Mouse (Mus musculus) inflammation-experienced regulatory T-cells, adult 6 months (primary cell): ENCODE measurements around the gene Dcaf12. TPM values are rescaled to one million over a fixed set of nuclear protein-coding genes. Genes with fewer than 3 reads are reported as not detected.
A peak's percentile ranks its signal among the peaks of the same experiment; 100 is the strongest.

Source experiments
- ATAC-seq: one replicate; pipeline ENCODE4 v1.8.0; 2017
- polyA plus RNA-seq, 3 experiments: library from polyadenylated mRNA; unstranded; fragments of 100-300 nt; shearing (Covaris generic); gene quantifications; one replicate each; pipeline ENCODE4 v1.2.1; 2017

Gene Dcaf12
- polyA plus RNA-seq, 3 experiments from 2014 or later, result 21.6 to 32.7 (median 25.1) TPM

DNA sequence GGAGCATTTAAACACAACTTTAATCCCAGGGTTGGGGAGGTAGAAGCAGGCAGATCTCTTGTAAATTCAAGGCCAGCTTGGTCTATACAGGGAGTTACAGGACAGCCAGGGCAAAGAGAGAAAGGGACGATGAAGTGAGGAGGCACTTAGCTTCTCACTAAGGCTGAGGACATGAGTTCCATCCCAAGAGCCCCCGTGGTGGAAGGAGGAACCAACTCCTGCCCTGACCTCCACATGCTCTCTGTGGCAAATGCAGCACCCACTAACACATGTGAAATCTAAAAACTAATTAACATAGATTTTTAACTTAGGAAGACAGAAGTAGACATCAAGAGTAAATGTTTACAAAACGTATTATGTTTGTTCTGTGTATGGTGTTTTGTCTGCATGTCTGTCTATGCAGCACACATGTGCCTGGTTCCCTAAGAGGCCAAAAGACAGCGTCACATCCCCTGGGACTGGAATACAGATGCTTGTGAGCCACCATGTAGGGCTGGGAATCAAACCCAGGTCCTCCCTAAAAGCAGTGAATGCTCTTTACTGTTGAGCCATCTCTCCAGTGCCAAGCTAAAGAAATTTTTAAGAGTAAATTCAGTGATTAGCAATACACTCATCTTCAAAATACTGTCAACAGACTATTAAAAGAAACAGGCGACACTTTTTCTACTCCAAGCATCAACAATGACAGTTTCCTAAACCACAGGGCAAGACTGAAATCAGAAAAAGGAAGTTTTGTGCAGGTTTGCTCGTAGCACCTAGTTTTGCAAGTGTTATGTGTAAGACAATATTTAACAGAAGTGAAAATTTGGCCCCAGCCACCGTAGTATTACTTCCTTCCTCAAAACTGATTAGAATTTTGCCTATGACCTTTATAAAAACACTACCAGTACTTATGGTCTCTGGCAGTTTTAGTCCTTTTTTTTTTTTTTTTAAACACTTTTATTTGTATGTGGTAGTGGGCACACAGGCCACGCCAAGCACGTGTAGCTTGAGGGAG is 3.8 kb downstream of the Dcaf12 start:
- ATAC-seq, result no peak

DNA sequence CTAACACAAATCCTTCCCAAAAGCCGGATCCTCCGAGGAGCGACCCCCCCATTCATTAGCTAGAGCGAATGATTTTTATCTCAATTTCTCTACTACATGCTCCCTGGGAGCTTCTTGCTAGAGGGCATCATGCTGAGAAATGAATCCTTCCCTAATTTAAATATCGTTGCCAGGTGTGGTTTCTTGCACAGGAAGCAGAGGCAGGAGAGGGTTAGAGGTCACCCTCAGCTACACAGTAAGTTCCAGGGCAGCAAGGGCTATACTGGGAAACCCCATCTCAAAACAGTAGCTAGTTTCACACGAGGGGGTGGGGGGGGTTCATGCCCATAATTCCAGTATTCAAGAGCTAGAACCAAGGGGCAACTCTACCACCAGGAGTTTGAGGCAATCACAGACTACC is 7.3 kb downstream of the Dcaf12 start:
- peak; percentile 72 for ATAC-seq

DNA sequence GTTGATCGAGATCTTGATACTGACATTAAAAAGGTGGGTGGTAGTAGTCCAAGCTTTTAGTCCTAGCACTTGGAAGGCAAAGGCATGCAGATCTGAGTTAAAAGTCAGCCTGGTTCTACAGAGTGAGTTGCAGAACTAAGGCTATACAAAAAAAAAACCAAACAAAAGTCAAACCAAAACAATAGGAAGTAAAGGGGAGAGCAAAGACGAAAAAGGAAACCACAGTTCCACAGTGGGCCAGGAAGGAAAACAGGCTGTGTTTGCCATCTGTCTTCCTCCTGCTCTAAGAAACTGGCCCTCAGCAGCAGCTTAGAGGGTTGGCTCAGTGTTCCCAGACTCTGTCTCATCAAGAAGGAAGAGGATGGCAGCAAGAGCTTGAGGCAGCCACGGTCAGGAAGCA is 10.4 kb downstream of the Dcaf12 start:
- ATAC-seq, result peak; percentile 63

DNA sequence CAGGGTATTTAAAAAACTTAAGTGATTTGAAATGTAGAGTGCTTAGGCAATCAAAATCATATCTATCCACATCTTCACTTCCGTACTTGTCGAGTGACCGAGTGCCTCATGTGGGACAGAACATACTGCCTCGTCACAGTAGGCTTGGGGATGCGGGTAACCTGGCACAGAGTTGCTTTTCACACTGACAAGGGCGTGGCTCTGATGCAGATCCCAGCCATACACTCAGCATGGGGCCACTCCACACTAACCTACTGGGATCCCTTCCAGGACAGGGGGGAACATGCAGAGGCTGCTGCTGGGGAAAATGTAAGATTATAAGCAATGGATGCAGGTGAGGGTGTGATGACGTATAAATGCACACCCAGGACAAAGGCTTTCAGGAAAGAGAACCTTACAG is 11.0 kb downstream of the Dcaf12 start:
- ATAC-seq, result no peak

DNA sequence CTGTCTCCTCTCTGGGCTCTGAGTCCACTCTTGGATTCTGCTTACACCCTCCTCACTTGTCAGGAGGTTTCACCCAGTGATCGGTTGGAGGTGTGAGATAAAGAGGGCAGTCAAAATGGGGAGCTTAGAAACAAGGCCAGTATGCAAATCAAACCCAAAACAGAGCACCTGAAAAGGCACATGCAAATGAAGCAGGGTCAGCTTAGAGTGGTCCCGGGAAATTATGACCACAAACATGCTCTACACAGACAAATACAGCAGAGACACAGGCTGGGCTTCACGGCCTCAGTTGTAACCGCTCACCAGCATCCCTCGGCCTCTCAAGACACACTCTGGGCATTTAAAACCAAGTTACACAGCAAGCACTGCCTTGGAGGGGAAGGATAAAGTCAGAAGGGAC is 15.7 kb downstream of the Dcaf12 start:
- no peak for ATAC-seq

DNA sequence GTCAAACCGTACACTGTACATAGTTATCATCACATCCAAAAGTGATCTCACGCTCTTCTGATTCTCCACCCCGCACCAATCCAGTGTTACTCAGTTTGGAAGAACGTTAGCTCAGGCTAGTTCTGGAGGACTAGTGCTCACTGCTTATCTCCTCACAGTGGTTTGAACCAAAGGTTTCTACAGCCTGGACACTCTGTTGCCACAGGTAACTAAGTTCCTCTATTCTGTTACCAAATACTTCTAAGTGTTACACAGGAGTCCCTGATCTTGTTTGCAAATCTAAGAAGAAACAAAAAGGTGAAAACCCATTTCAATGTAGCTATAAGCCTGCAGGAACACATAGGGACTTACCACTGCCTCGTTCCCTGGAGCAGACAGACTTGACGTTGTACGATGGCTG is 18.7 kb downstream of the Dcaf12 start:
- ATAC-seq, result no peak

DNA sequence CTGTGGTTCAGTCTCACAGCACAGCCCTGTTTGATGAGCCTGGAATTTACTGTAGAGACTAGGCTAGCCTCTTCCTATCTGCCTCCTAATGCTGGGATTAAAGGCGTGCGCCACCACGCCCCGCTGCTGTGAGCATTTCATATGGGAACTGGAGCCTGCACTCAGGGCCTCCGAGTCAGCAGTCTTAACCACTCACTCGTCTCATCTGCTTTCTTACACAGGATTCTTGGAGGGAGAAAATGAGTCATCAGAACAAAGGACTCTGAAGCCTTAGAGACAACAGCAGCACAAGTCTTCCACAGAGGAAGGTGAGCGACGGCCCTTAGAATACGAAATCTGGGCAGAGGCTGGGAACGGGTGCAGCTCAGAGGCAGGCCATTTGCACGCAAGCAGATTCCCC is 19.2 kb downstream of the Dcaf12 start:
- no peak for ATAC-seq

DNA sequence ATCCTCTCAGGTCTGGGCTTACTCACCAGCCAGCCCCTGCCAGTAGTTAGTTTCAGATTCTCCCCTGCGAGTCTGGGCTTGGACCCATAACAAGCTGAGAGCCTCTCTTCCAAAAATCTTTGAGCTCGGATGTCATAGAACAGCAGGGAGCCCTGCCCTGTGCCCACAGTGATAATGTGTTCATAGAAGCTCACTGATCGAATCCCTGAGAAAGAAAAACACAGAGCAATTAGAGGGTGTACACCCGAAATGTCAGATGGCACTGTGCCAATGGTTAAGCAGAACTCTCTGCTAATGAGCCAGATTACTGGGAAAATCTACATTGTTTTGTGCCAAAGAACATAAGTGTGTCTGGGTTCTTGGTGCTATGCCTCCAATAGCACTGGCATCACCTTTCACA is 20.8 kb downstream of the Dcaf12 start:
- ATAC-seq, result no peak

DNA sequence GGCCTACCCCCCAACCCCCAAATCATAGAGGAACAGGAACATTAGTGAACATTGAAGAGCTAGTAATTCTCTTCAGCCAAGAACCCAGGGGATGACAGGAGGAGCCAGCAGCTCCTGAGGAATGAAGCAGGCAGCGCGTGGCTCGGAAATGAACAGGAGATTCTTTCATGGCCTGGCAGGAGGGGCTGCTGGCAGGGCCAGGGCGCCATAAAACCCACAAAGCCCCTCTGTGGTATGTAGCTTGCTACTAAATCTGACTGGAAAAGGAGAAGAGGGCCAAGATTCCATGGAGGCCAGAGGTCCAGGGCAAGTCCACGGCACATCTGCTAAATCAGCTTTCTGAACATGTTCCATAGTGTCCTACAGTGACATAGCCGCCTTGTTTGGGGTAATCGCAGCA is 24.9 kb downstream of the Dcaf12 start:
- no peak for ATAC-seq

DNA sequence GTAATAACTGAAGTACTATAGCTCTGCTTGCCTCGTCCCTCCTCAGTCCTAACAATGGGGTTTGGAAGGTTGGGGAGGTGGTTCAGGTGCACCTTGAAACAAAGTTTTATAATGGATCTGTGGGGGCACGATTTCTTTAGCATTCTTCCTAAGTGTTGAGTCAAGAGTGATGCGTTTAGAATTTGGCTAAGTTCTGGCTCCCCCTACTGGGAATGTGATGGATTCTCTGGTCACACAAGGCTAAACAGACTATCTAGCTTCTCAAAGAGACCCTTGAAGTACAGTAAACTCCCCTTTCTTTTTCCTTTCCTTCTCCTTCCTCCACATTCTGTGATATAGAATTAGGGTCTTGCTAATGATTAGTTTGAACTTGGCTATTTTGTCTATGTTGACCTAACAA is 28.3 kb downstream of the Dcaf12 start:
- peak; percentile 71 for ATAC-seq

DNA sequence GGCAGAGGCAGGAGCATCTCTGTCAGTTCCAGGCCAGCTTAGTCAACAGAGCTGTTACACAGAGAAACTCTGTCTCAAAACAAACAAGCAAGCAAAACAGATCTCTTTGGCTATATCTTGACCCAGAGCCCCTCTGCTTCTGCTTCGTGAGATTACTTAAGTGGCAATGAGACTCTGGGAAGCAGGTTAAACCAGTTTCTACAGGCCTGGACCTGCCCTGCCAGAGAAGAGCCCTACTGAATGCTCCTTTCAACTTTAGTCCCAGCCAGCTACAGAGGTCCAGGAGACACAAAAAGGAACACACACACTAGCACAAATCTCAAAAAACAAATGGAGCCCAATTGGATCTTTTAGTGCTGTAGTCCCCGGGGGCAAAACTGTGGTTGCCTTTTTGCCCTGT is 30.6 kb downstream of the Dcaf12 start:
- no peak for ATAC-seq

DNA sequence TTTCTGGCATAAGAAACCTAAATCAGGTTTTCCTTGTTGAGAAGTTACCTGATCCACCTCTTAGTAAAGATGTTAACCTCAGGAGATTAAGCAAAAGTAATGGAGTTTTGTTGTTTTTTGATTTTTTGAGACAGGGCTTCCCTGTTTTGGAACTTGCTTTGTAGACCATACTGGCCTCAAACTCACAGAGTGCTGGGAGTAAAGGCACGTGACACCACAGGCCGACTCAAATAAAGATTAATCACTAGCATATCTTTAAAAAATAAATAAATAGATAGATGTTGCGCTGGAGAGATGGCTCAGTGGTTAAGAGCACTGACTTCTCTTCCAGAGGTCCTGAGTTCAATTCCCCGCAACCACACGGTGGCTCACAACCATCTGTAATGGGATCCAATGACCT is 38.8 kb downstream of the Dcaf12 start:
- no peak for ATAC-seq

DNA sequence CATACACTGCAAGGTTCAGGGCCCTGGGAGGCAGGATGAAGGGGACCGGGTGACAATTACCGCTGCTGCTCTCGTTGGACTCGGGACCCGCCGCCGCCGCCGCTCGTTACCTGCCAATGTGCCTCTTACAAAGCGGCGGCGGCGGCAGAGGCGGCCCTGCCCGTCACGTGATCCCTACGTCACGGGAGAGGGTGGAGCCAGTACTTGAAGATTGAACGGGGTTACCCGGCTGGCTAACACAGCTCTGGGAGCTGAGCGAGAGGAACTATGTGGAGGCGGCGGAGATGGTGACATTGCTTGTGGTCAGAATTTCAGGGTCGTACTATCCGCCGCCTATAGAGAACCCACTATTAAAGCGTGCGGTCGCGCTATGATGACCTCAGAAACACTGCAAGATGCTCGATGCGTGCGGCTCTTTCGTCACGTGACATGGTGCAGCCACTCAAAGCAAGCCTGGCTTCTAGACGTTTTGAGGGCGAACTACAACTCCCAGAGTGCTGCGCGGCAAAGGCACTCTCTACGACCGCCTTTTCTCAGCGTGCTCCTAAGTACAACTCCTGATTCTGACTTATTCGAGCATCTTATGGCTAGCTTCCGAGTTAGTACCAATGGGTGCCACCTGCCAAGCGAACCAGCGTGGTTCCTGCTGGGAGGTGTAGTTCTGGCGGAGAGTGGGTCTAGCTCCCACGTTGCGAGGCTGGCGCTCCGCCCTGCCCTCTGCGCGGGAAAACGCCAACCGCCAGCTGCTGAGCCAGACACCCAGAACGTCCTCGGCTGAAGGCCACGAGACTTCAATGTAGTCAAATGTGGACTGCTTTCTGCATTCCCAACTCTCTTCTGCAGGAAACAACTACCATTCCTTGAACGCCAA is 39.5 kb downstream of the Dcaf12 start, which contains the start of gene Ubap2:
Gene Ubap2, minus strand, starts transcription at position 165 of the 871 bp plus-strand sequence.
- ATAC-seq, result peak; percentile 94

DNA sequence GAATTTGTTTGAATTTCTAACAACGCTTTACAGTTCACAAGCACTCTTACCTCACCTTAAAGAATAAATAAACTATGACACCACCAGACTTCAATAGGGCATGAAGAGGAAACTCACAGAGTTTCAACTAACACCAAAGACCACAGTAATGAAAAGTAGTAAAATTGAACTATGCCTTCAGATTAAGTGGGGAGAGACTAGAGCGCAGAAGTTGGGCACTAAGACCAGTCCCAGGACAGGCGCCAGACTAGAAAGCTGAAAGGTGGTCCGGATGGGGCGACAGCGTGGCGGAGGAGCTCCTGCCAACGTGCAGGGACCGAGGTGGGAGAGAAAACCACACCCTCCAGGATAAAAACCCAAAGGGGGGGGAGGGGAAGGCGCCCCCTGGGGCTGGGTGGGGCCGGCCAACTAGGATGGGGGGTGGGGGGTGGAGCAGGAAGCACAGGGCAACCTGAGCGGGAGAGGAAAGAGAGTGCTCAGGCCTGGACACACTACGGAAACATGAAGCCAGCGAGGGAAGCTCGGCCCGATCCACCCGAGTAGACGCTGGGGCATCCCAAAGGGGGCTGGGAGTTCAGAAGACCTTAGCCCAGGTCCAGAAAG is 40.2 kb downstream of the Dcaf12 start:
- ATAC-seq, result peak; percentile 29

DNA sequence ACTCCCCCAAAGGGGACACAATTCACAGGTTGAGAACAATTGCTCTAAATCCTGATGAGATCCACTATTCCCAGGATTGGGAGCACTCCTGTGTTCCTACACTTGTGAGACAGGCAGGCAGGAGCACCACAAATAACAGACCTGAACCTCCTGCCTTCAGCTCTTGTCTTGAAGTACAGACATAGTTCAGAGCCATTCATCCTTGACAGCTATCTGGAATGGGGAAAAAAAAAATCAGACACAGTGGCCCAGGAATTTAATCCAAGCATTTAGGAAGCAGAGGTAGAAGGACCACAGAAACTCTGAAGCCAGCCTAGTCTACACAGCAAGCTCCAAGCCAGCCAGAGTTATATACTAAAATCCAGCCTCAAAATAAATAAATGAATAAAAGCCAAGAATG is 46.6 kb downstream of the Dcaf12 start:
- no peak for ATAC-seq

DNA sequence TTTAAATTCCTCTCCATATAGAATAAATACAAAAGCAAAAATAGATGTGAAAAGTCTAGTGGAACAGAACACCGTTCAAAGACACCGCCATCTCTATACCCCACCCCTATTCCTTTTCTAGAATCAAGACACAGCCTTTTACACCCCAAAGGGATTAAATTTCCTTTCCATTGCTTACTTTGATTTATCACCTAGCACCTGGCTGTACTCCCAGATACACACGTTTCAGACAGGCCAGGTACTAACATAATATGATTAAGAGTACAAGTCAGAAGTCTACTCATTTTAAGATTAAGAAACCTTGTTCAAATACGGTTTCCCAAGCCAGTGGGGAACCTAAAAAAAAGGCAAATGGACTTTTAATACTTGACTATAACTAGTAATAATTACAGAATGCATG is 48.3 kb downstream of the Dcaf12 start:
- no peak for ATAC-seq

DNA sequence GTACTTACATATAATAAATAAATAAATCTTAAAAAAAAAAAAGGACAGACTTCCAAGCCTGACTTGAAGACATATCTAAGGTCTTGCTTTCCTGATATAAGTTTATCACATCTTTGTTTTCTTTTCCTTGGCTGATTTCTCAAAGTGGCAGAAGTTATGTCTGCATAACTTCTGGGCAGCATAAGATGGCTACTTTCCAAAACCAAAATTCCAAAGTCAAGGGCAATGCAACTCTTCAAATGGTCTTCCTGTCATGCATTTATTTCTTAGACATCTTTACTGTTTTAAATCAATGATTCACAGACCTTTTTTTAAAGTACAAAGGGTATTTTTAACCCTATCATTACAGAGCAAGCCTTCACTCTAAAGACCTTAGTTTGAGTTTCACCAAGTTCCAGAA is 54.0 kb downstream of the Dcaf12 start:
- ATAC-seq, result no peak

DNA sequence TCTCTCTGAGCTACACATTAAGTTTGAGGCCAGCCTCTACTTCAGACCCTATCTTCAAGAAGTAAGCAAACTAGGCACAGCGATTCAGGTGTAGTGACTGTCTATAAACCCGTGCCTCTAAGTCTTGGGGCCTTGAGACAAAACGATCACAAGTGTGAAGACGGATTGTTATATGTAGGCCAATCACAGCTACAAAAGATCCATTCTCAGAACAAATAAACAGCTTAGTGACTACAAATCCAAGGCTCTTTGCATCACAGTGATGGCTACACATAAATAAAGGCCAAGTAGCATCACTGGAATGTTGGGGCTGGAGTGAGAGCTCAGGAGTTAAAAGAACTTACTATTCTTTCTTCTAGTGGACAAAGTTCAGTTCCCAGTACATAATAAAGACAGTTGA is 55.7 kb downstream of the Dcaf12 start:
- ATAC-seq, result no peak

DNA sequence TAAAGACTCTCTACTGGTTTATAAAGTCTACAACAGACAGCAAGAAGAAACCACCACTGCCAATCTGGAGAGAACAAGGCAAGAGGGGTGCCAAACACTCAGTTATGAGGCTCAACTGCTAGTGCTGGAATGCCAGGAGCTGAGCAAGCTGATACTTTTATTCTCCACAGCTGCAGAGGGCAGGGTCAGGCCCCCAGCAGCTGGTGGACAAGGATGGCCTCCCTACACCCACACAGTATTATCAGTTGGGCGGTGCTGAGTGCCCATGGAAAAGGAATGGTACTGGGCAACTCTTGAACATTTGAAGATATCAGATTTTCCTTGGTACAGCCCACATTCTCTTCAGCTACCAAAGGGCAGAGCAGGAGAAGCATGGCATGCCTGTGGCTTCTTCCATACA is 56.9 kb downstream of the Dcaf12 start:
- ATAC-seq, result no peak

DNA sequence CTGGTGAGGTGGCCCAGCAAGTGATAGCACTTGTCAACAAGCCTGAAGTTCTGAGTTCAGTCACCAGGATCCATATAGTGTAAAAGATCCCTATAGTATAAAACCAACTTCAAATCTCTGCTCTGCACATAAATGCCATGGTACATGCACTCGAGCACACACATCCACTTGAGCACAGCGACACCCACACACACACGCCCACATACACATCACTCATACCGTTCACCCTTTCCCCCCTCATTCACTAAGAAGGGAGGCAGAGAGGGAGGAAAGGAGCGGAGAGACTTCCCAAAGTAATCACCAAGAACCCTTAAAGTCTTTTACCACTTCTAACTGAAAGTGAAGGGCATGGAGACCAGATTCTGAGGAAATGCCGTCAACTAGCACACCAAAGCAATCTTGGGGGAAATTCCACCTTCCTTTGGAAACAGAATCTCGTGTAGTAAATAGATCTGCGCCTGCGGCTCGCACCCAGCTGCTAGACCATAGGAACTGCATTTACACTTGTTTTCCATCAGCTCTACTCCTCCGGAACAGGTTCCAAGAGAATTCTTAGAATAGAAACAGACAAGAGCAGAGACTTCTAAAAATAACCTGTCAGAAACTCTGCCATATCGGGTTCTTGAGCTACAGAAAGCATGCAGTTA is 59.0 kb downstream of the Dcaf12 start:
- peak; percentile 65 for ATAC-seq

DNA sequence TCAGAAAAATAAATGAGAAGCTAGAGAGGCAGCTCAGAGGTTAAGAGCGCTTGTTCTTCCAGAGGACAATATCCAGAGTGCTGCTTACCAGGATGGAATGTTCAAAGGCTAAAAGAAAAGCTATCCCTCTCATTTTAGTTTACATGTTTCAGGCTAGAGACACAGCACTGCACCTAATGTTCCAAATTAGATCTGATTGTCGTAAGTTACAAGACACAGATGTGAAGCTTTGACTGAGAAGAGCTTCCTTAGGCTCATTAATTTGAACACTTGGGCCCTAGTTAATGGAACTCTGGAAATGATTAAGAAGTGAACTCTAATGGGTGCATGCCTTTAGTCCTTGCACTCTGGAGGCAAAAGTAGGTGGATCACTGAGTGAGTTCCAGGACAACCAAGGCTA is 60.9 kb downstream of the Dcaf12 start:
- ATAC-seq, result no peak

DNA sequence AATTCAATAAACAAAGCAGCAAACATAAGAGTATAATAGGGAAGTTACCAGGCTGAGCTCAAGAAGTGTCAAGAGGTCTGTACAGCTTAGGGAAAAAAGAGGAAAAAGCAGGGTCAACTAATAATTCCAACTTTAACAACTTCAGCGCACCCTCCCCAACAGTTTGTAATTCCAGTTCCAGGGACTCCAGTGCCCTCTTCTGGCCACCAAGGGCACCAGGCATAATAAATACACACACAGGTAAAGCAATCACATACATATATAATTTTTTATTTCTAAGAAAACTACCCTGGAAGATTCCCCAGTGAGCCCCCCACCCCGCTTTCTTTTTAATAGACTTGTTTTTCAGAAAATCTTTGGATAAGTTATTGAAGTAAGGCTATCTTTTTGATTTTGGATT is 69.3 kb downstream of the Dcaf12 start:
- no peak for ATAC-seq
